Mouse (Mus musculus): ENCODE measurements around the gene Prkcg.
"Not testable (repeated sequence)": the region's sequence is repeated elsewhere in the genome, so short reads cannot be mapped to it uniquely, and the experiment has no call there.

Prkcg gene

GRCm38 (mm10) chr7:3290257-3291033 lies 1.5 kb downstream of the Prkcg start:
- DNase-seq (ENCODE audit: low spot score in 2 of 2): peak; percentile 91 to 96

DNA sequence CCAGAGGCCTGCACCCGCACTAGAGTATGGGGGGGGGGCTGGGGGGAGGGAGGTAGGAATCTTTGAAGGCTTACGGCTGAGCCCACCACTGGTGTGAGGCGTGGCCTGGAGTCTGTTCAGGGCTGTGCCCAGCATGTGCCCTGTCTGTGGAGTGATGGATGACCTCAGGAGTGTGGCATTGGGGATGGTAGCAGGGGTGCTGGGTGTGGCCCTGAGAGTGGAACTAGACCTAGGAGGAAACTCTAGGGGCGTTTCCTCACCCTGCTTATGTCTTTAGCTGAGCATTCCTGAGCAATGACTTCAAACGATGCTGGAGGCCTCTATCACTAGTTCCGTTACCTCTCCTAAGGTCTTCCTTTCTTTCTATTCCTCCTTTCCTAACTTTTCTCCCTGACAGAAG lies 2.2 kb downstream of the Prkcg start:
- no peak for DNase-seq (ENCODE audit: low spot score in 2 of 2)

GRCm38 (mm10) chr7:3291764-3292163 lies 2.8 kb downstream of the Prkcg start:
- DNase-seq (ENCODE audit: low spot score in 2 of 2): no peak

- DNase-seq (ENCODE audit: low spot score in 2 of 2): not testable (repeated sequence)
Measured at GRCm38 (mm10) chr7:3292271-3292670, 3.3 kb downstream of the Prkcg start.

GRCm38 (mm10) chr7:3292791-3293190 lies 3.8 kb downstream of the Prkcg start:
- DNase-seq (ENCODE audit: low spot score in 2 of 2): peak; percentile 92 to 95

DNA sequence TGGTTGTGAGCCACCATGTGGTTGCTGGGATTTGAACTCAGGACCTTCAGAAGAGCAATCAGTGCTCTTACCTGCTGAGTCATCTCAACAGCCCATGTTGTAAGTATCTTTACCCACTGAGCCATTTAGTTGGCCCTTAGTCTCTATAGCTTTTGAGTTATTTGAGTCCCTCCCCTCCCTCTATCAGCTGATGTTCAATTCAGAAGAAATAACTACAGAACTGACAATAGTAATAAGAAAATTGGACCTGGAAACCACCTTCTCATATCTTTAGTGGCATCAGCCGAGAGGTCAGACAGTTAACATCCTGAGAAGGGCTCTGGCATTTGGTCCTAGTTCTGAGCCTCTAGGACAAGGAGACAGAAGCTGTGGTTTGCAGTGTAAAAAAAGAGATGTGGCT lies 5.8 kb downstream of the Prkcg start:
- DNase-seq (ENCODE audit: low spot score in 2 of 2): no peak

GRCm38 (mm10) chr7:3295321-3296110 lies 6.5 kb downstream of the Prkcg start:
- no peak for DNase-seq (ENCODE audit: low spot score in 2 of 2)

GRCm38 (mm10) chr7:3296711-3297110 lies 7.7 kb downstream of the Prkcg start:
- no peak for DNase-seq (ENCODE audit: low spot score in 2 of 2)

- DNase-seq (ENCODE audit: low spot score in 2 of 2): no peak
Measured at GRCm38 (mm10) chr7:3299941-3300617, 11.1 kb downstream of the Prkcg start.

DNA sequence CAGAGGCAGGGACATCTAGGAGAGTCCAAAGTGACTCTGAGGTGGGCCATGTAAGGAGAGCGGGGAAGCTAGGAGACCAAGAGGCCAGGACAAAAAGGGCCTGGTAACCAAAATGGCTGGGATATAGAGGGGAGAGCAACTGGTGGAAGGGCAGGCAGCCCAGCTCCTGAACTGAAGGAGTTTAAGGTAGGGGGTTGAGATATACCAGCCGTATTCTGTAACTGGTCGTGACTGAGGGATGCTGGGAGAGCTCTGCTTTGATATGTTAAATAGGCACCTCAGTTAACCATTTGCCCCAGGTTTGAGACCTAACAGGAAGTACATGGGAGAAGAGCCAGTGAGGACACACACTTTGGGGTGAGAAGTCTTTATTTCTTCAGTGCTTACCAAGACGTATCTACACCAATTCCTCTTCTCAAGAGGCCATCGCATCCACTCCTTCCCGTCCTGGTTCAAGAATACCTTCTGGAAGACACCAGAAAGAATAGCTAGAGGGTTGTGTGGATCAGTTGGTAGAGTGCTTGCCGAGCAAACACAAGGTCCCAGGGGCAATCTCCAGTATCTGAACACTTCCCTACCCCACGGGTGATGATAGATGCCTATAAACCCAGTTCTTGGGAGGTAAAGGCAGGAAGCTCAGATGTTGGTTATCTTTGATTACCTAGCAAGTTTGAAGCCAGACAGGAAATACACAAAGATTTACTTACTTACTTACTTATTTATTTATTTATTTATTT lies 12.1 kb downstream of the Prkcg start:
- no peak for DNase-seq (ENCODE audit: low spot score in 2 of 2)

- DNase-seq (ENCODE audit: low spot score in 2 of 2): no peak
Measured at GRCm38 (mm10) chr7:3301628-3302555, 12.9 kb downstream of the Prkcg start.

GRCm38 (mm10) chr7:3302556-3303275 lies 13.7 kb downstream of the Prkcg start:
- DNase-seq (ENCODE audit: low spot score in 2 of 2): no peak

- DNase-seq (ENCODE audit: low spot score in 2 of 2): no peak
Measured at GRCm38 (mm10) chr7:3303276-3303781, 14.3 kb downstream of the Prkcg start.

DNA sequence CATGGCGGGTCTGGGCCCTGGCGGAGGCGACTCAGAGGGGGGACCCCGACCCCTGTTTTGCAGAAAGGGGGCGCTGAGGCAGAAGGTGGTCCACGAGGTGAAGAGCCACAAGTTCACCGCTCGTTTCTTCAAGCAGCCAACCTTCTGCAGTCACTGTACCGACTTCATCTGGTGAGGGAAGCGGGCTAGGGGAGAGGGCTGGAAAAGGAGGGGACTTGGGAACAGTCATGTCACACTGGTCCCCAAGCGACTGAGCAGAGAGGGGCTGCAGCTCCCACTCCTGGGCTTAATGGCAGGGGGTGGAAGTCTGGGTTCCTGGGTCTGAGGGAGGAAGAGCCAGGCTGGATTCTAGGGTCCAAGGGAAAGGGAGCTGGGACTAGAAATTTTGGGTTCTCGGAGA lies 14.8 kb downstream of the Prkcg start:
- DNase-seq (ENCODE audit: low spot score in 2 of 2): no peak

DNA sequence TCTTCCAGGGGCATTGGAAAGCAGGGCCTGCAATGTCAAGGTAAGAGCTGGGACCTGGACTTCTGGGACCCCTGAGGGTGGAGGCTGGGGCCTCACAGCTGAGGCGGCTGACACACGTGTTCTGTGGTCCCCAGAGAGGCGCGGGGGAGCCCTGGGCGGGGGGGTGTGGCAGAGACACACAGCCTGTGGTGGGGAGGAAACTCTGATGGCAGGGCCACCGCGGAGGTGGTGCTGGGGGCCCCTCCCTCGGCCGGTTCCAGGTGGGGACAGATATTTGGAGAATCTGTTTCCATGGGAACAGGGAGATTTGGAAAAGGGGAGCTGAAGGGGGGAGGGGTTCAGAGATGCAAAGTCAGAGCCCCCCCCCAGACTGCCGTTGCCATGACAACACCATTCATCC lies 15.3 kb downstream of the Prkcg start:
- no peak for DNase-seq (ENCODE audit: low spot score in 2 of 2)

GRCm38 (mm10) chr7:3306400-3306799 lies 17.4 kb downstream of the Prkcg start:
- no peak for DNase-seq (ENCODE audit: low spot score in 2 of 2)

DNA sequence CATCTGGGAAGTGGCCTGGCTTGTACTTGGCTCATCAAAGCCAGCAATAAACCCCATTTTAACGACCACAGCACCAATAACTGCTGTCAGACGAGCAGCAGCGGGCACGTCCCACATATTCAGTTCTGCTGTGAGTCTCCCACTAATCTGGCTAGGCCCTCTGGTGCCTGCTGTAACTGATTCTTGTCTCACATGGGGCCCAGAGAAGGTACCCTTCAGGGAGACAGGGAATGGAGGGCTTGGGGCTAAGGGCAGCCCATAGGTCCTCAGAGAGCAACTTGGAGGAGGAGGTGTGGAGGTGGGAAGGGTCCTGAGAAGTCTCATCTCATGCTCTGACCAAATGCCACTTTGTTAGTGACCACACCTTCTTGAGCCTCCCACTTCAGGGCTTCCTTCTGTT lies 19.7 kb downstream of the Prkcg start:
- no peak for DNase-seq (ENCODE audit: low spot score in 2 of 2)

DNA sequence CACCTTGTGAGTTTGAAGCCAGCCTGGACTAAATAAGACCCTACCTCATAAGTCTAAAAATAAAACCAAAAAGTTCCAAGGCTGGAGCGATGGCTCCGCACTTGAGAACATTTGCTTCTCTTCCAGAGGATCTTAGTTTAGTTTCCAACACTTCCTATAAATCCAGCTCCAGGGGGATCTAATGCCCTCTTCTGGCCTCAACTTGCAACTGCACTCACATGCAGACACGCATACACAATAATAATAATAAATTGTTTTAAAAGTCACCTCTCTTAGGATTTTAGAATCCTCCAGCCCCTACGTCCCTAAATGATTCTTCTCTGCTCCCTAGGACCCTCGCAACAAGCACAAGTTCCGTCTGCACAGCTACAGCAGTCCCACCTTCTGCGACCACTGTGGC lies 21.3 kb downstream of the Prkcg start:
- DNase-seq (ENCODE audit: low spot score in 2 of 2): no peak

GRCm38 (mm10) chr7:3313571-3313970 lies 24.6 kb downstream of the Prkcg start:
- no peak for DNase-seq (ENCODE audit: low spot score in 2 of 2)

DNA sequence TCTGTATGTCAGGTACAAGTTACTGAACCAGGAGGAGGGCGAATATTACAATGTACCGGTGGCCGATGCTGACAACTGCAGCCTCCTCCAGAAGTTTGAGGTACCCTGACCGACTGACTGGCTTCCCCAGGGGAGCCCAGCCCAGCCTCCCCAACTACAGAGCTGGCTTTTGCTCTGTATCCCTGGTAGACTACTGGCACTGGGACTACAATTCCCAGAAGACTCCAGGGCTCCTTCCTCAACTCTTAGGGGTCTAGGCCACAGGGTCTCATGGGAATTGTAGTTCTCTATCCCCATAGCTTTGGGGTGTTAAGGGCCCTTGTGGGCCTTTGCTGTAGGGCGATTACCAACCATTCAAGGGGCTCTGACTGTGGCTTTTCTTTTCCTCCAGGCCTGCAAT lies 25.1 kb downstream of the Prkcg start:
- DNase-seq (ENCODE audit: low spot score in 2 of 2): no peak

Measured in urinary bladder, postnatal 36 days (tissue).